Mouse (Mus musculus): Measurements from ENCODE around the gene Sox10. TPM values are rescaled to one million over a fixed set of nuclear protein-coding genes. Genes with fewer than 3 reads are reported as not detected.

Sox10 gene
- total and polyA plus RNA-seq, 2 experiments from 2014 or later = 0.12 to 0.53 TPM

- peaks cover 86% of the 10 kb centered on the region for H3K36me3 ChIP-seq (replicated peaks; ENCODE audit: control insufficient read depth, insufficient read depth, low read length)
- TF ChIP-seq EP300 (IDR thresholded peaks at IDR 0.05; ENCODE audit: low read depth) = no peak
- H3K4me2 ChIP-seq (ENCODE audit: low read depth, low read length) = 0 out of 2 replicates have a peak overlapping the region, but pooled peaks have one; percentile 11
- DNase-seq (ENCODE audit: low spot score) (no peak), ATAC-seq (ENCODE audit: insufficient read depth, low read depth) (0 out of 2 replicates have a peak, but pooled peaks have one; percentile 2)
- H3K9me3 ChIP-seq (replicated peaks; ENCODE audit: control insufficient read depth, low read length) = no peaks in the 10 kb centered on the region
- no peak overlapping the region for H3K9ac ChIP-seq (replicated peaks; ENCODE audit: low read depth, low read length)
- H3K27me3 ChIP-seq (ENCODE audit: control insufficient read depth, insufficient read depth, low read length) = no peaks in the 10 kb centered on the region
- 57% methylated on average over 10 of the region's 10 CpGs for WGBS
- H3K27ac ChIP-seq (ENCODE audit: low read depth) = peak overlapping the region; percentile 97
- H3K4me3 ChIP-seq (ENCODE audit: low read depth, low read length) = no peak overlapping the region
- peaks cover 29% of the 10 kb centered on the region for H3K4me1 ChIP-seq (ENCODE audit: control insufficient read depth, insufficient read depth)
Observed at GRCm38 (mm10) chr15:79124331-79124875, 40.6 kb downstream of the Sox10 start.

GRCm38 (mm10) chr15:79123751-79124150 is 41.3 kb downstream of the Sox10 start:
- WGBS = 17% methylated on average over 6 of the region's 6 CpGs
- peak overlapping the region; percentile 97 for H3K27ac ChIP-seq (ENCODE audit: low read depth)
- no peaks in the 10 kb centered on the region for H3K27me3 ChIP-seq (ENCODE audit: control insufficient read depth, insufficient read depth, low read length)
- H3K9me3 ChIP-seq (replicated peaks; ENCODE audit: control insufficient read depth, low read length) = no peaks in the 10 kb centered on the region
- H3K4me1 ChIP-seq (ENCODE audit: control insufficient read depth, insufficient read depth) = peaks cover 29% of the 10 kb centered on the region
- TF ChIP-seq EP300 (IDR thresholded peaks at IDR 0.05; ENCODE audit: low read depth) (peak; percentile 96), CTCF (IDR thresholded peaks at IDR 0.05; ENCODE audit: low read depth) (no peak)
- DNase-seq (ENCODE audit: low spot score) (peak; percentile 92), ATAC-seq (ENCODE audit: insufficient read depth, low read depth) (peak; percentile 93)
- H3K9ac ChIP-seq (replicated peaks; ENCODE audit: low read depth, low read length) = no peak overlapping the region
- H3K4me3 ChIP-seq (ENCODE audit: low read depth, low read length) = no peak overlapping the region
- 0 out of 2 replicates have a peak overlapping the region, but pooled peaks have one; percentile 11 for H3K4me2 ChIP-seq (ENCODE audit: low read depth, low read length)
- H3K36me3 ChIP-seq (replicated peaks; ENCODE audit: control insufficient read depth, insufficient read depth, low read length) = peaks cover 89% of the 10 kb centered on the region

GRCm38 (mm10) chr15:79122546-79122945 is 42.5 kb downstream of the Sox10 start:
- TF ChIP-seq EP300 (IDR thresholded peaks at IDR 0.05; ENCODE audit: low read depth) (no peak), CTCF (IDR thresholded peaks at IDR 0.05; ENCODE audit: low read depth) (0 out of 2 replicates have a peak, but pooled peaks have one; percentile 8)
- H3K4me3 ChIP-seq (ENCODE audit: low read depth, low read length) = no peak overlapping the region
- no peak overlapping the region for H3K9ac ChIP-seq (replicated peaks; ENCODE audit: low read depth, low read length)
- H3K9me3 ChIP-seq (replicated peaks; ENCODE audit: control insufficient read depth, low read length) = no peaks in the 10 kb centered on the region
- DNase-seq (ENCODE audit: low spot score) = no peak
- WGBS = 75% methylated on average over 13 of the region's 13 CpGs
- H3K4me2 ChIP-seq (ENCODE audit: low read depth, low read length) = no peak overlapping the region
- peaks cover 89% of the 10 kb centered on the region for H3K36me3 ChIP-seq (replicated peaks; ENCODE audit: control insufficient read depth, insufficient read depth, low read length)
- H3K27me3 ChIP-seq (ENCODE audit: control insufficient read depth, insufficient read depth, low read length) = no peaks in the 10 kb centered on the region
- H3K4me1 ChIP-seq (ENCODE audit: control insufficient read depth, insufficient read depth) = peaks cover 29% of the 10 kb centered on the region
- H3K27ac ChIP-seq (ENCODE audit: low read depth) = peak overlapping the region; percentile 97
- no peak for ATAC-seq (ENCODE audit: insufficient read depth, low read depth)

GRCm38 (mm10) chr15:79122119-79122518 is 42.9 kb downstream of the Sox10 start:
- Histone ChIP-seq H3K27me3 (ENCODE audit: control insufficient read depth, insufficient read depth, low read length) (no peaks in the 10 kb centered on the region), H3K27ac (ENCODE audit: low read depth) (peak overlapping the region; percentile 97), H3K4me2 (ENCODE audit: low read depth, low read length) (no peak overlapping the region), H3K9ac (replicated peaks; ENCODE audit: low read depth, low read length) (no peak overlapping the region), H3K4me3 (ENCODE audit: low read depth, low read length) (no peak overlapping the region), H3K4me1 (ENCODE audit: control insufficient read depth, insufficient read depth) (peaks cover 29% of the 10 kb centered on the region), H3K9me3 (replicated peaks; ENCODE audit: control insufficient read depth, low read length) (no peaks in the 10 kb centered on the region), H3K36me3 (replicated peaks; ENCODE audit: control insufficient read depth, insufficient read depth, low read length) (peaks cover 89% of the 10 kb centered on the region)
- no peak for ATAC-seq (ENCODE audit: insufficient read depth, low read depth)
- 91% methylated on average over 4 of the region's 4 CpGs for WGBS
- DNase-seq (ENCODE audit: low spot score) = no peak
- TF ChIP-seq CTCF (IDR thresholded peaks at IDR 0.05; ENCODE audit: low read depth) (no peak), EP300 (IDR thresholded peaks at IDR 0.05; ENCODE audit: low read depth) (no peak)

GRCm38 (mm10) chr15:79119491-79119890 is 45.5 kb downstream of the Sox10 start:
- H3K4me2 ChIP-seq (ENCODE audit: low read depth, low read length) = no peak overlapping the region
- no peak overlapping the region for H3K9ac ChIP-seq (replicated peaks; ENCODE audit: low read depth, low read length)
- WGBS = 76% methylated on average over 9 of the region's 9 CpGs
- TF ChIP-seq CTCF (IDR thresholded peaks at IDR 0.05; ENCODE audit: low read depth) (no peak), EP300 (IDR thresholded peaks at IDR 0.05; ENCODE audit: low read depth) (no peak)
- H3K9me3 ChIP-seq (replicated peaks; ENCODE audit: control insufficient read depth, low read length) = no peaks in the 10 kb centered on the region
- H3K27me3 ChIP-seq (ENCODE audit: control insufficient read depth, insufficient read depth, low read length) = no peaks in the 10 kb centered on the region
- ATAC-seq (ENCODE audit: insufficient read depth, low read depth) (no peak), DNase-seq (ENCODE audit: low spot score) (no peak)
- H3K27ac ChIP-seq (ENCODE audit: low read depth) = no peak overlapping the region
- peaks cover 89% of the 10 kb centered on the region for H3K36me3 ChIP-seq (replicated peaks; ENCODE audit: control insufficient read depth, insufficient read depth, low read length)
- peaks cover 30% of the 10 kb centered on the region for H3K4me1 ChIP-seq (ENCODE audit: control insufficient read depth, insufficient read depth)
- no peak overlapping the region for H3K4me3 ChIP-seq (ENCODE audit: low read depth, low read length)

GRCm38 (mm10) chr15:79115276-79115675 is 49.8 kb downstream of the Sox10 start:
- DNase-seq (ENCODE audit: low spot score) (no peak), ATAC-seq (ENCODE audit: insufficient read depth, low read depth) (no peak)
- Histone ChIP-seq H3K36me3 (replicated peaks; ENCODE audit: control insufficient read depth, insufficient read depth, low read length) (peaks cover 70% of the 10 kb centered on the region), H3K27me3 (ENCODE audit: control insufficient read depth, insufficient read depth, low read length) (no peaks in the 10 kb centered on the region), H3K4me3 (ENCODE audit: low read depth, low read length) (no peak overlapping the region), H3K9ac (replicated peaks; ENCODE audit: low read depth, low read length) (no peak overlapping the region), H3K27ac (ENCODE audit: low read depth) (0 out of 2 replicates have a peak overlapping the region, but pooled peaks have one; percentile 13), H3K4me1 (ENCODE audit: control insufficient read depth, insufficient read depth) (peaks cover 17% of the 10 kb centered on the region; the same call in 1 of the 2 replicates), H3K9me3 (replicated peaks; ENCODE audit: control insufficient read depth, low read length) (no peaks in the 10 kb centered on the region), H3K4me2 (ENCODE audit: low read depth, low read length) (no peak overlapping the region)
- TF ChIP-seq EP300 (IDR thresholded peaks at IDR 0.05; ENCODE audit: low read depth) (no peak), CTCF (IDR thresholded peaks at IDR 0.05; ENCODE audit: low read depth) (no peak)
- WGBS = 39% methylated on average over 5 of the region's 5 CpGs
